Mouse (Mus musculus): ENCODE measurements around the gene Ikzf1. TPM values are rescaled to one million over a fixed set of nuclear protein-coding genes. Genes with fewer than 3 reads are reported as not detected.
A peak's percentile ranks its signal among the peaks of the same experiment; 100 is the strongest.

Gene Ikzf1
- polyA plus RNA-seq, 1 experiment from 2014 or later, result 7.6 TPM

DNA sequence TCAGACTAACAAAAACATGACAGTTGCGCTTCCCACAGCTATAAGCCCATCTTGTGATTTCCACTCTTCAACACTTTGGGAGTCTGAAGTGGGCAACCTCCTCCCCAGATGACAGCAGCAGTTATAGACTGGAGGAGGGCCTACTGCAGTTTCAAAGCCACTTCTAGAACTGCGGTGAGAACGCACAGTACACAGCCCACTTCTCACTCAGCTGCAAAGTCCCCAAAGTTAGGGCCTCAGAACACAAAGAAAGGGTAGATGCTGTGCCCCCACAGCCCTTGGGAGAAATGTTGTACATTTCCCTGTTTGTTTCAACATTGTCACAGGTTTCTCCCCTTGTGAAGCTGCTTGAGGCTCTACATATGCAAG is 16.9 kb upstream of the Ikzf1 start:
- Histone ChIP-seq H3K27me3 (ENCODE audit: control insufficient read depth, insufficient read depth, low read length) (no peaks in the 10 kb centered on the region), H3K4me3 (ENCODE audit: low read depth, low read length) (no peak overlapping the region), H3K4me1 (ENCODE audit: control insufficient read depth, insufficient read depth, low read length) (no peaks in the 10 kb centered on the region), H3K27ac (ENCODE audit: low read depth, low read length) (no peak overlapping the region), H3K36me3 (ENCODE audit: control insufficient read depth, insufficient read depth, low read length) (no peaks in the 10 kb centered on the region), H3K9ac (ENCODE audit: low read depth, low read length) (no peak overlapping the region), H3K9me3 (replicated peaks; ENCODE audit: control insufficient read depth, low read length) (no peaks in the 10 kb centered on the region), H3K4me2 (no peak overlapping the region)
- no peak for ATAC-seq (replicated peaks; ENCODE audit: insufficient number of reproducible peaks, low FRiP score, low TSS enrichment)
- WGBS (ENCODE audit: insufficient replicate concordance), result 92% methylated on average over 3 of the region's 3 CpGs

DNA sequence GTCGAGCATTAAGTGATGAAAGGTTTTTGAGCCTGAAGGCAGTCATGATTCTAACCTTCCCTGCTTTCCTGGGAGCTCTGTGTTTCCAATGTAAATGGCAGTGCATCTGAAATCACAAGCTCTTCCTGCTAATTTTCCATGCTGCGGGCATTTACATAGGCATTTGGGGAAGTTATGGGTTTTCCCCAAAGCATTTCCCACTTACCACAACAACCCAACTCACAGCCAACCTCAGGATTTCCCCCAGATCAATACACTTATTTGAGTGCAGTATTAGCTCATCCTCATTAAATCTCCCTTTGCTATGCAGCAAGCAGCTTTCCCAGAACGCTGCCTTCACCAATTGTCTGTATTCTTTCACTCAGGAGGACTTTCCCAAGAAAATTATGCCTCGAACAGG is 11.8 kb upstream of the Ikzf1 start:
- WGBS (ENCODE audit: insufficient replicate concordance), result 66% methylated on average over 4 of the region's 4 CpGs

DNA sequence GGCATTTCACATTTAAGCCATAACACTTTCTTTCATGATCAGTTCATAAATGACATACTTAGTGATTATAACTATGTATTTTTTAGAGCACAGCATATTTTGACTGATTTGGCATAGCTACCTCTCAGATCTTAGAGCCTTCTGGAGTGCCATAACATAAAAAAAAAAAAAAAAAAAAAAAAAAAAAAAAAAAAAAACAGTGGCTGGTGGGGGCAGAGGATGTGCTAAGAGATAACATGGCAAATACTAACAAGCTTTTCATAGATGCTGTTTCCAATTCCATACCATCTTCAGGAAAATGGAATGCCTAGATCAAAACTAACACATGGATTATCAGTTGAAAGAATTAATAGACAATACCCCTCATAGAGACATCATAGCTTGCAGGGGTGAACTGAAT is 9.7 kb upstream of the Ikzf1 start:
- no peak for ATAC-seq (replicated peaks; ENCODE audit: insufficient number of reproducible peaks, low FRiP score, low TSS enrichment)
- Histone ChIP-seq H3K4me1 (ENCODE audit: control insufficient read depth, insufficient read depth, low read length) (no peaks in the 10 kb centered on the region), H3K36me3 (ENCODE audit: control insufficient read depth, insufficient read depth, low read length) (no peaks in the 10 kb centered on the region), H3K4me3 (ENCODE audit: low read depth, low read length) (no peak overlapping the region), H3K9me3 (replicated peaks; ENCODE audit: control insufficient read depth, low read length) (no peaks in the 10 kb centered on the region), H3K4me2 (no peak overlapping the region), H3K27me3 (ENCODE audit: control insufficient read depth, insufficient read depth, low read length) (no peaks in the 10 kb centered on the region), H3K27ac (ENCODE audit: low read depth, low read length) (no peak overlapping the region), H3K9ac (ENCODE audit: low read depth, low read length) (no peak overlapping the region)

More for the DNA sequence above, 11.8 kb upstream of the Ikzf1 start:
- no peak overlapping the region for H3K9ac ChIP-seq (ENCODE audit: low read depth, low read length)
- H3K9me3 ChIP-seq (replicated peaks; ENCODE audit: control insufficient read depth, low read length), result no peaks in the 10 kb centered on the region
- no peaks in the 10 kb centered on the region for H3K36me3 ChIP-seq (ENCODE audit: control insufficient read depth, insufficient read depth, low read length)
- H3K27ac ChIP-seq (ENCODE audit: low read depth, low read length), result no peak overlapping the region
- no peak overlapping the region for H3K4me3 ChIP-seq (ENCODE audit: low read depth, low read length)
- no peaks in the 10 kb centered on the region for H3K27me3 ChIP-seq (ENCODE audit: control insufficient read depth, insufficient read depth, low read length)
- H3K4me1 ChIP-seq (ENCODE audit: control insufficient read depth, insufficient read depth, low read length), result no peaks in the 10 kb centered on the region
- no peak for ATAC-seq (replicated peaks; ENCODE audit: insufficient number of reproducible peaks, low FRiP score, low TSS enrichment)
- no peak overlapping the region for H3K4me2 ChIP-seq

DNA sequence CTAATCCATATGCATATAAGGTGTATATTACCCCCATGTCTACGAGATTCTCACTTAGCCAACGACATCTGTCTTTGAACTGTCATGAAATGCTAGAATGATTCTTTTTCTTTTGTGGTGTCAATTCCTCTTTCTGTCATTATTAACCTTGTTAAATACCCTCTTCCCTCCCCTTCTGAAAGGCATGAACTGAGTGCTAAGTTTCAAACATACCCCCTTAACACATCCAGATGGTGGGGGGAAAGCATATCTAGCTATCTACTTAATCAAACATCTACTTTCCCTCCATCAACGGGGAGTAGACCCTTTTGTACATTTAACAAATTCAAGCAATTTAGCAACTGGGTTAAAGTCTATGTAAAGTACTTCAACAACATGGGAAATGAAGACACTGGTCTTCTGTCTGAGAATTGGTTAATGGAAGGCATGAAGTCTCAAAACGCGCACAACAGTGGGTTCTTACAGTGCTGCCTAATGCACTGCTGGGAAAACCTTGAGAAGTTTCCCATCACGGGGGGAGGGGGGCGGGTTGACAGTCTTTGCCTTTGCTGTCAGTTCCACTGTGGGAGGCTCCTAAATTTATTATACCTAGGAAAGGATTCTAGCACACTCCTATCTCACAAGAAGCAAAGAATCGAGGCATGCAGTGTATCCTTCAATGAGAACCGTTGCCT is 8.6 kb upstream of the Ikzf1 start:
- Histone ChIP-seq H3K4me2 (no peak overlapping the region), H3K36me3 (ENCODE audit: control insufficient read depth, insufficient read depth, low read length) (no peaks in the 10 kb centered on the region), H3K27me3 (ENCODE audit: control insufficient read depth, insufficient read depth, low read length) (no peaks in the 10 kb centered on the region), H3K27ac (ENCODE audit: low read depth, low read length) (no peak overlapping the region), H3K9ac (ENCODE audit: low read depth, low read length) (no peak overlapping the region), H3K4me1 (ENCODE audit: control insufficient read depth, insufficient read depth, low read length) (no peaks in the 10 kb centered on the region), H3K9me3 (replicated peaks; ENCODE audit: control insufficient read depth, low read length) (no peaks in the 10 kb centered on the region), H3K4me3 (ENCODE audit: low read depth, low read length) (no peak overlapping the region)
- 84% methylated on average over 9 of the region's 9 CpGs for WGBS (ENCODE audit: insufficient replicate concordance)
- no peak for ATAC-seq (replicated peaks; ENCODE audit: insufficient number of reproducible peaks, low FRiP score, low TSS enrichment)

DNA sequence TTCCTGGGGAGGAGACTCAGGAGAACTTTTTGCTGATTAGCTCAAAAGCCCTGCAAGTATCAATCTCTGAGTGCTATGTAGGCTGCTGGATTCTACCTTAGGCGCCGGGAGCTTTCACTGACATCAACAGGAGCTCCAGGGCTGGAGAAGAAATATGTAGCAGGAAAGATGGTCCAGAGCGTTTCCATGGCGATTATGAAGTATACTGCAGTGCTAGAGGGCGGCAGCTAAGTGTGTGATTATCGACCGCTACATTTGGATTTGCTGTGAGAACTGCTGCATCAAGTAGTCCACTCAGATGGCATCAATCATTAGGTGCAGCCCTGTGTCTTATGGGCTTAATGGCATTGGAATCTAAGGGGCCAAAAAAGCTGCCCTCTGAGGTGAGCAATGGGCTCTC is 7.6 kb upstream of the Ikzf1 start:
- Histone ChIP-seq H3K27ac (ENCODE audit: low read depth, low read length) (no peak overlapping the region), H3K36me3 (ENCODE audit: control insufficient read depth, insufficient read depth, low read length) (no peaks in the 10 kb centered on the region), H3K27me3 (ENCODE audit: control insufficient read depth, insufficient read depth, low read length) (no peaks in the 10 kb centered on the region), H3K9ac (ENCODE audit: low read depth, low read length) (no peak overlapping the region), H3K9me3 (replicated peaks; ENCODE audit: control insufficient read depth, low read length) (no peaks in the 10 kb centered on the region), H3K4me3 (ENCODE audit: low read depth, low read length) (no peak overlapping the region), H3K4me2 (no peak overlapping the region), H3K4me1 (ENCODE audit: control insufficient read depth, insufficient read depth, low read length) (no peaks in the 10 kb centered on the region)
- 86% methylated on average over 7 of the region's 7 CpGs for WGBS (ENCODE audit: insufficient replicate concordance)
- no peak for ATAC-seq (replicated peaks; ENCODE audit: insufficient number of reproducible peaks, low FRiP score, low TSS enrichment)

DNA sequence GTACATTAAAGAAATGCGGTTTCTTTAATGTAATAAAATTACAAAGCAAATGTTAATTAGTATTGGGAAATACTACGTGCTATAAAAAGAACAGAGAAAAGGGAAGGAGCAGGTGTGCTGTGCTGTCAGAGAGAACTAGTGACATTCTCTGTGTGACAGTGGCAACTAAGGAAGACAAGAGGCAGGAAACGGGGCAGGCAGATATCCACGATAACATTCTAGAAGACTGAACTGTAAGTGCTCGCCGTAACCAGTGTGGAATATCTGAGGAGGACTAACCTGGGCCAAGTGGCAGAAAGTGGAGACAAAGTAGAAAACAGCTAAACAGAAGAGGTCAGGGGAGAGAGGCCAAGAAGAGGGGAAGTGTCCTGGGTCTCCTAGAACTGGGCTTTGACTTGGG is 5.8 kb upstream of the Ikzf1 start:
- Histone ChIP-seq H3K4me1 (ENCODE audit: control insufficient read depth, insufficient read depth, low read length) (no peaks in the 10 kb centered on the region), H3K9me3 (replicated peaks; ENCODE audit: control insufficient read depth, low read length) (no peaks in the 10 kb centered on the region), H3K9ac (ENCODE audit: low read depth, low read length) (no peak overlapping the region), H3K4me2 (no peak overlapping the region), H3K27me3 (ENCODE audit: control insufficient read depth, insufficient read depth, low read length) (peaks cover 12% of the 10 kb centered on the region), H3K36me3 (ENCODE audit: control insufficient read depth, insufficient read depth, low read length) (no peaks in the 10 kb centered on the region), H3K4me3 (ENCODE audit: low read depth, low read length) (no peak overlapping the region), H3K27ac (ENCODE audit: low read depth, low read length) (no peak overlapping the region)
- 56% methylated on average over 6 of the region's 6 CpGs for WGBS (ENCODE audit: insufficient replicate concordance)
- ATAC-seq (replicated peaks; ENCODE audit: insufficient number of reproducible peaks, low FRiP score, low TSS enrichment), result no peak

DNA sequence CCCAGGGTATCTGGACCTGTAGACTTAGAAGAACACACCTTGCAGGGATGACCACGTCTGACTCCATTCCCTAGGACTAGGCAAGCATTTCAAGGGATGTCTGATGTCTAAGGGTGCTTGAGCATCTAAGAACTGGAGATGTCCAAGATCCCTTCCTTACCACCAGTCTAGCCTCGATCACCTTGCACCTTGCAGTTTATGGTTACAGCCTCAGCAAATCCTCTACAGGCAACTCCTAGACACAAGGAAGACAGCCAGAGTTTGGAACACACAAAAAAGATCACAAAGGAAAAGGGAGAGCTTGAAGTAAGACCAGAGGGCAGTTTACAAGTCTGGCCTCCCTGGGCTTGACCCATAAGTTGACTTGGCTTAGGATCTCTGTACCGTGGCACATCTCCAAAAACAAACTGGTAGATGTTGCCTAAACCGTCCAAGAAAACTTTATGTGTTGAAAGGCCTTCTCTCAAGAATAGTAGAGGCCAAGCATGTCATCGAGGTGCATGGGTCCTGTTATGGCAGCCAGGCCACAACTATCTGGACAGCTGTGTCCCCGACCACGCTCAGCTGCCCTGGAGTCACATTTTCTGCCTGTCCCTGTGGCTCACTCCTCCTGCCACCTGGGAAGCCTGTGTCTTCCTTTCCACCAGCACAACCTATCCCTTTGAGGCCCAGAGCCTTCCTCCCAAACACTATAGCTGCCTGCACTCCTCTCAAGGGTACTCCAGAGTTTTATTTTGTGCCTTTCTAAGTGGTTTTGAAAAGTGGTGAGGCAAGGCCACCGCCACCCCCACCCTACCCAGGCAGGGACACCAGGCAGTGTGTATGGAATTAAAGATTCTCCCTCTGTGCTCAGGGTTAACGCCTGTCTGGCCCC is 510 bp upstream of the Ikzf1 start:
- Histone ChIP-seq H3K4me3 (ENCODE audit: low read depth, low read length) (0 out of 2 replicates have a peak overlapping the region, but pooled peaks have one; percentile 83), H3K27ac (ENCODE audit: low read depth, low read length) (0 out of 2 replicates have a peak overlapping the region, but pooled peaks have one; percentile 32), H3K27me3 (ENCODE audit: control insufficient read depth, insufficient read depth, low read length) (peaks cover 47% of the 10 kb centered on the region), H3K9ac (ENCODE audit: low read depth, low read length) (no peak overlapping the region), H3K9me3 (replicated peaks; ENCODE audit: control insufficient read depth, low read length) (no peaks in the 10 kb centered on the region), H3K4me2 (no peak overlapping the region; the same call in 1 of the 2 replicates), H3K4me1 (ENCODE audit: control insufficient read depth, insufficient read depth, low read length) (no peaks in the 10 kb centered on the region), H3K36me3 (ENCODE audit: control insufficient read depth, insufficient read depth, low read length) (no peaks in the 10 kb centered on the region)
- ATAC-seq (replicated peaks; ENCODE audit: insufficient number of reproducible peaks, low FRiP score, low TSS enrichment), result no peak
- WGBS (ENCODE audit: insufficient replicate concordance), result 61% methylated on average over 9 of the region's 9 CpGs

DNA sequence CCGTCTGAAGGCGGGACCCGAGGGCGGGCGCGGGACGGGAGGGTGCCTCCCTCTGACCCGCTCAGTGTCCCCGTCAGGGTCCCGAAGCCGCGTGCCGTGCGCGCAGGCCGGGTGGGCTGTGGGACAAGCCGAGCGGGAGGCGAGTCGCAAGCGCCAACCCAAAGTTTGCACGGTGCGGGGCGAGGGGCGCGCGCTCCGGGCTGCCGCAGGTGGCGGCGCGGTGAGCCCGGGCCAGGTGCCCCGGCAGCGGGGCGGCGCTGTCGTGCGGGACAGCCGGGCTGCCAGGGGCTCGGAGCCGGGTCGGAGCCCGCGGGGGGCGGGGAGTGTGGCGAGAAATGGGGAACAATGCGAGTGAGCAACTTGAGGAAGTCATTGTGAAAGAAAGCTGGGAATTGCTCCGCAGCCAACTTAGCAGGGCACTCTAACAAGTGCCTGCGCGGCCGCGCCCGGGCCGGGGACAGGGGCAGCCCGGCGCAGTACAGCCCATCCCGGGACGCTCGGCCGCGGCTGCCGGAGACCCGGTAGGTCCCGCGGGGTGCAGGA is 1.1 kb downstream of the Ikzf1 start:
- ATAC-seq (replicated peaks; ENCODE audit: insufficient number of reproducible peaks, low FRiP score, low TSS enrichment), result peak; percentile 79
- Histone ChIP-seq H3K9me3 (replicated peaks; ENCODE audit: control insufficient read depth, low read length) (no peaks in the 10 kb centered on the region), H3K4me1 (ENCODE audit: control insufficient read depth, insufficient read depth, low read length) (no peaks in the 10 kb centered on the region), H3K4me3 (ENCODE audit: low read depth, low read length) (peak overlapping the region; percentile 83), H3K4me2 (peak overlapping the region; percentile 99), H3K27me3 (ENCODE audit: control insufficient read depth, insufficient read depth, low read length) (peaks cover 47% of the 10 kb centered on the region), H3K27ac (ENCODE audit: low read depth, low read length) (no peak overlapping the region), H3K9ac (ENCODE audit: low read depth, low read length) (peak overlapping the region; percentile 76), H3K36me3 (ENCODE audit: control insufficient read depth, insufficient read depth, low read length) (no peaks in the 10 kb centered on the region)
- under 1% methylated on average over 52 of the region's 66 CpGs for WGBS (ENCODE audit: insufficient replicate concordance)
